Mouse (Mus musculus): ENCODE data around the gene Gucy1b2.

Gene Gucy1b2

GRCm38 (mm10) chr14:62361263-62361980 lies 94.7 kb downstream of the Gucy1b2 start:
- DNase-seq = no peak

DNA sequence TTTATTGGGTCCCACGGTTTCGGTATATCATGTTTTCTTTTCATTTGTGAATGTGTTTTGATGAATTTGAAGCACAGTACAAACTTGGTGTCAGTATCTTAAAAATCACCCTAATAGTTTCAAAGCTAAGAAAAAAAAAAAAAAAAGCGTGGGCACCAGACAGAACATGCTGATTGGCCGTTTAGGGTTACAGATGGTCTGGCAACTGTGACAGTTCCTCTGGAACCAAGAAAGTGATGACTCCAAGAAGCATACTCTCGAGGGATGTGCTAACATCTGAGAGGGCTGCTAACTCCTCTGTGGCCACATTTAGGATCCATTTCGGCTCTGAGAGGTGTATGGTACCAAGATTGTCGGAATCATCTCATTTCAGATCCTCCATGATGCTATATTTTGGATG lies 100.9 kb downstream of the Gucy1b2 start:
- no peak for DNase-seq

DNA sequence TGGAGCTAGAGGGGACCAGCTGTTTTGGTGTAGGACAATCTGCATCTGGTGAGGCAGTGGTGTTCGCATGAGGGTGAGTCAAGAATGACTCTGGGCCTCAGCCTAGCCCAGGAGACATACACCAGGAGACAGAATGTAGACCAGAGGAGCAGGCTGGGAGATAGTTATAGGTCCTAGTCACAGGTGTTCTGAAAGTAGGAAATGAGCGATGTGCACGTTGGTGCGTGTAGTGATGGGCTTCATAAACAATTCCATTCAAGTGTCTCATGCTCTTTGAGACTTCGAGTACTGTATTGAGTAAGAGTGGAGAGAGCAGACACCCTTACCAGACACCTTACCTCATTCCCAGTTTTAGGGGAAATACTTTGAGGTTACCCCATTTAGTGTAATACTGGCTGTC lies 102.3 kb downstream of the Gucy1b2 start:
- no peak for DNase-seq

- no peak for DNase-seq
Observed at GRCm38 (mm10) chr14:62353372-62353771, 102.7 kb downstream of the Gucy1b2 start.

DNA sequence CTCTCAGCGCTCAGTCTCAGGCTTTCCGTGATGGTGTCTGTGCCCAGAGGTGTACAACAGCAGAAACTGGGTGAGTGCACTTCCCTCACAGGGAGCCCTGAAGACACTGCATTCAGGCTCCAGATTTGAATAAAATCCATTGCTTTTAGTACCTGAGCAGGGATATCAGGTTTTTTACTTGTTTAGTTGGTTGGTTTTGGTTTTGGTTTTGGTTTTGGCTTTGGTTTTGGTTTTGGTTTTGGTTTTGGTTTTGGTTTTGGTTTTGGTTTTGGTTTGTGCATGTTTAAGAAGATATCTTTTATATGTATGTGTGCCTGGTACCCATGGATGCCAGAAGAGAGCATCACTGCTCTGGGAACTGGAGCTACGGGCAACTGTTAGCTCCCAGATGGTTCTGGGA lies 105.2 kb downstream of the Gucy1b2 start:
- no peak for DNase-seq

DNA sequence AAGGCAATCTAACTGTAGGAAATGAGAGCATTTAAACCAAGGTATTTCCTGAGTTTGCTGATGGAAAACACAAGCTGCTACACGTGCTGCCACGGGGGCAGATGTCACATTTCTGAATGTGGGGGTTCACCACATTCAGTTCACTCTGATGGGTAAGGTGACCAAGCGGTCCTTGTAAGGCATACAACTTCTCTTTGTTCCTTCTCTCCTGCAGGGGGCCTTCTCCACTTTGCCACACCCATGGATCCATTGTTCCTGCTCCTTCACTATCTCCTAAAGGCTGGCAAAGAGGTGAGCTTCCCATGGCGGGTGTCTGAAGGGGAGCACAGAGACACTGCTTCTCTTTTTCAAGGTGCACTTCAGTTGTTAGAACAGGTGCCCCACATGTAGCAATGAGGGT lies 105.9 kb downstream of the Gucy1b2 start:
- DNase-seq = no peak

- DNase-seq = no peak
Observed at GRCm38 (mm10) chr14:62349786-62350185, 106.3 kb downstream of the Gucy1b2 start.

- no peak for DNase-seq
Observed at GRCm38 (mm10) chr14:62347103-62347502, 109.0 kb downstream of the Gucy1b2 start.

DNA sequence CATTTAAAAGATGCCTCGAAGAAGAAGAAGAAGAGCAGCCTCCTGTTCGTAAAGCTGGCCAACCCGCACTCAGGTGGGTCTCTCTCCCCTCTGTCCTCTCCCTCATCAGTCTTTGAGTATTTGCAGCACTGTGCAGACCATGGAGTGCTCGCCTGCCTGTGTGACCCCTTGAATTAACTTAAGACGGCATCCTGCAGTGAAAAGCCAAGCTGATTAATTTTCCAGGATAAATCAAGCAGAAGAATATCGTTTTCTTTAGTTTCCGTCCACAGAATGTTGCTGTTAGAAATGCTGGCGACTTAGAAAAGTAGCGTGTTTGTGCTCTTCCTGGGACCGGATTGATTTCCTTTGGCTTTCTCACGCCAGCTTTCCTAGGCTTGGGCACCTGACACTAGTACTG lies 109.5 kb downstream of the Gucy1b2 start:
- DNase-seq = no peak
